Mouse (Mus musculus) kidney, adult 11 months (tissue): ENCODE measurements around the gene Kcnk3.

Experiments used
- DNase-seq: peaks from one replicate; pipeline ENCODE4 v3.0.0; 2022

Kcnk3 gene

GRCm38 (mm10) chr5:30647396-30647795, 59.4 kb downstream of the Kcnk3 start:
- DNase-seq: no peak

GRCm38 (mm10) chr5:30647815-30648560, 60.0 kb downstream of the Kcnk3 start, which contains the start of gene Slc35f6:
TSS of gene Slc35f6 (plus strand) at chr5:30647933.
- DNase-seq: peak; percentile 91

GRCm38 (mm10) chr5:30649558-30649957, 61.6 kb downstream of the Kcnk3 start:
- DNase-seq: no peak

- DNase-seq: no peak
Observed at GRCm38 (mm10) chr5:30650756-30651155, 62.8 kb downstream of the Kcnk3 start.

DNA sequence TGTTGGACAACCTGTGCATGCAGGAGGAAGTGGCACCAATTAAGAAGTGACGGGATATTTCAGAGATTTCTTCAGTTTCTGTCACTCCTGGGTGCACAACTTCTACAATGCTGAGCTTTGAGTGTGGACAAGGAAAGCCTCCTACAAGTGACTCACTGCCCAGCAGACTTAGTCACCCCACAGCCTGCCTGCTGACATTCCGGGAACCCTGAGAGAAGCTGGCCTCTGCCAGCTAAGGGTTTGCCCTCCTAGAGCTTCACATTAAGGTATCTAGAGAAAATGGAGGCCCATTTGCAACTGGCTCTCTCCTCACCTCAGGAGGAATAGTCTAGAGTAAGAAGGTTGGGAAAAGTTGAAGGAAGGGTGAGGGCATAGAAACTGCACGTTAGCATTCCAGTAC, 63.6 kb downstream of the Kcnk3 start:
- DNase-seq: no peak

DNA sequence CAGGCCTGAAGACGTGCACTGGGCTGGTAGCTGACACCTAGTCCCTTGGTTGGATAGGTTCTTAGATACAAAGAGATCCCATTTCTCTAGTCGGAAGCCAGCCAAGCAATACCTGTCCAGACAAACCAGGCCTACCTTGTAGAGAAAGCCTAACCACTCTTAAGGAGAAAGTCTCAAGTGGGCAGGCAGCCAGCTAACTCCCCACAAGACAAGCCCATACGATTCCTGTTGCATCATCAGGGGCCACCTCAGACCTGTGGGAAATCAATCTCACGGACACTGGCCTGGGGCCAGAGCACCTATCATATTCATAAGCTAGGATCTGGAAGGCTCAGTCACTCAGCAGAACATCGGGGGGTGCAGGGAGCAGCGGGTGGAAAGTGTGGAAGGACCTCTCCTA, 65.3 kb downstream of the Kcnk3 start:
- DNase-seq: no peak

DNA sequence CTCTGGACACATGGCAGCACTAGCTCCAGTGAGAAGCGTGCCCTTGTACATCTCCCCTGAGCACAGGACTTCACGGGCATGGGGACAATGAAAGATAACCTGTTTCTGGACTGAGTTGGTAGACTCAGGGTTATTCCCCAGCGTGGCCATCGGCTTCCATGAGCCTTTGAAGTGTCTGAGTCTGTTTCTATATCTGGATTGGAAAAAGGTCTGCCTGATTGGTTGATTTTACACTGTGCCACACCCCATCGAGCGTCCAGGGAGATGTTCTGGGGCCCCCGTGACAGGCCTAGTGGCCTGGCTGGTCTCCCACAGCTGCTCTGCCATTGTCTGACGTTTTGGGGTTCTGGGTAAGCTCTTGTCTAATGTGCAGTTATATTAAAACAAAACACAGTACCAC, 67.1 kb downstream of the Kcnk3 start:
- DNase-seq: no peak

- DNase-seq: no peak
Observed at GRCm38 (mm10) chr5:30655526-30656195, 67.7 kb downstream of the Kcnk3 start.

DNA sequence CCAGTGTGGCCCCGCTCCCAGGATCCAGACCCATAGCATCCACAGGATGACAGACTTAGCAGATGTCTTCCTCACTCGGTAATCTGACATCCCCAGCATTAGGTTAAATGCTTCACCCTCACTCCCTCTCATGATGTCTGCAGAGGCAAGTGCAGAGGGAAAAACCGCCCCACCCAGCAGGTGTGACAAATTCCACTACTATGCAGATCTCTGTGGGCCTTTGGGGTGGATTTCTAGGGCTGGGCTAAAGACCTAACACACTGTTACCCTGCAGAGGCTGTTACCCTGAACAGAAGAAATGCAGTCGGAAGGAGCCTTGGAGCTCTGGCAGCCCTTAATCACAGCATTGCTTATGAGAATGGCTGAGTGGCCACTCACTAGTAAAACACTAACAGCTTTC, 71.1 kb downstream of the Kcnk3 start:
- DNase-seq: no peak

DNA sequence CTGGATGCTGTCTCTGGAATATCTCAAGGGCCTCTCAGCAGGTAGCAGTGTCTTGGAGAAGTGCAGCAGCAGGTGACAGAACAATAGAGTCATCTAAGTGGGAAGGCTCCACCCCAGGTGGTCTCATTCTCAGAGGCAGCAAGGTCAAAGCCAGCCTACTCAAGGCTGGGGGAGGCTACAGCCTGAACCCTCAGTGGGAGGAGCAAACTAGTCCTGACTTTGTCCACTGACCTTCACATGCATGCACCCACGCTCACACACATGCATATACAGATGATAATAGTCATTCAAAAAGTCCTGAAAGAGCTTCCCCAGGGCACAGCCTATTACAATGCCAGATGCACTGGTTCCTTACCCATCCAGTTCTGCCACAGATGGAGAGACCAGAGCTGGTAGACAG, 72.3 kb downstream of the Kcnk3 start:
- no peak for DNase-seq

DNA sequence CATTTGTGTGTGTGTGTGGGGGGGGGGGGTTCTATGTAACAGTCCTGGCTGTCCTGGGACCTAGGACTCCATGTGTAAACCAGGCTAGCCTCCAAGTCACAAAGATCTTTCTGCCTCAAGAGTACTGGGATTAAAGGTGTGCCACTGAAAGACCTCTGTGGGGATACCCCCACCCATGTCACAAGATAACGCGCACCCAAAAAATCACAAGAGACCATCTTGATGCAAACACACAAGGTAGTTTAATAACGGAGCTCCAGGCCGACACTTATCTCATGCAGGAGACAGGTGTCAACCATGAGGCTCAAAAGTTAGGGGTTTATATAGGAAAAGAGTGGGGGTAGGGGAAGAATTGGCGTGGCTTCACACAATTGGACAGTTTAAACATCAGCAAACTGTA, 72.8 kb downstream of the Kcnk3 start:
- DNase-seq: no peak

DNA sequence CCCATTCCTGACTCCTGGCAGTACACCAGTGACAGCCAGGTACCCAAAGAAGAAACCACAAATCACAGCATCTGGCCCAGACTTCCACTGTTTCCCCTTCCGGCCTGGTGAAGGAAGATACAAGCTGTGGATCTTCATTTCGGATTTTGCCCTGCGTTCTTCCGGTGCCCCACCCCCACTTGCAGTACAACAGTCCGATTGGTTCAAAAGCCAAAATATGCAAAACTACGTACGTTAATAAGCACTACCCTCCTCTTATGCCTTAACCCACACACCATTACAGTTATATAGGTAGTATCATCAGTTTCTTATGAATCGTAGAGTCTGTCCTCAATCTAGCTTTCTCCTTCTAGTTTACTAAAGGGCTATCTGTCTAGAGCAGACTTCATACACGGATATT, 77.4 kb downstream of the Kcnk3 start:
- no peak for DNase-seq

GRCm38 (mm10) chr5:30665968-30666367, 78.0 kb downstream of the Kcnk3 start:
- DNase-seq: no peak

DNA sequence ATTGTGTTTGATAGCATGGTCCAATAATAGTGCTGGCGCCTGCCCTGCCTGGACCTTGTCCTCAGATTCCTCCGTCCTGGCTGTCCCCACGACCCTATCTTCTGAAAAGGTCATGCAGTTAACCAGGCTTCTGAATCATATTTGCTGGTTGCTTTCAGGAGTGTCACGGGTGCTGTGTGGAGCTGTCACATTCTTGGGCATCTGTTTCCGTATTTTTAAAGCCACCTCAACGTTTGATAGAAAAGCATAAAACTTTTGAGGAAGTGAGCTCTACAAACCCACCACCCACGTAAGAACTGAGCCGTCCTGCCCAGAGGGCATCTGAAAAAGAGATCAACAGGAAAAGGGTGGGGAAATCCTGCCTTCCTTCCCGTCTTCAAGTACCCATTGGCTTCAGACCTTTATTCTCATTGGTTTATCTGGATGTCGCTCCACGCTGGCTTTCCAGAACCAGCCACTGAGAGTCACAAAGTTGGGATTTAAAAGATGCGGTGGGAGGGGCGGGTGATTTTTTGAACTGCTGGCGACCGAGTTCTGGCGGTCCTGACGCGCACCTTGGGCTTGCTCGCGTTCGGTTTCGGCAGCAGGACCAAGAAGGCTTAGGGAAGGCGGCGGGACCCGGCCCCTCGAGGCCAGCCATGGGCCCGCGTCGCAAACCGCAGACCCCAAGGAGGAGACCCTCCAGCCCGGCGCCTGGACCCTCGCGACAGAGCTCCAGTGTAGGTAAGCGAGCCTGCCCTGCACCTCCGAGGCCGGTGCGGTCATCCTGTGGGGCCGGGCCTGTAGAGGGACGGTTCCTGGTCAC, 78.6 kb downstream of the Kcnk3 start, which contains the start of gene Cenpa:
Gene Cenpa, plus strand, starts transcription at position 387 of the 805 bp plus-strand sequence.
- DNase-seq: peak; percentile 95

- no peak for DNase-seq
Observed at GRCm38 (mm10) chr5:30667215-30667614, 79.2 kb downstream of the Kcnk3 start.

DNA sequence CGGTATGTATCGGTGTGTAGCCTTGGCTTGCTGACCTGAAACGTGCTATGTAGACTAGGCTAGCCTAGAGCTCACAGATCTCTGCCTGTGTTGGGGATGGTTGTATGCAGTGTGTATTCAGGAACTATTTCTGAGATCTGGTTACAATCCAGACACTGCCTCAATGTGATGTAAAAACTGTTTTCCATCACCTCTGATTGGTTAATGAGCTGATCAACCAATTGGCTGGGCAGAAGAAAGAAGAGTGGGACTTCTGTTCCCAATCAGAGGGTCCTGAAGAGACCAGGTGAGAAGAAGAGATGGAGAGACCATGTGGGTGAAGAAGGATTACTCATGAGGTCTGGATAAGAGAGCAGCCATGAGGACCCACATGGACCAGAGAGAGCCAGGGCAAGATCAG, 79.7 kb downstream of the Kcnk3 start:
- no peak for DNase-seq

GRCm38 (mm10) chr5:30668637-30669495, 80.9 kb downstream of the Kcnk3 start:
- DNase-seq: no peak

DNA sequence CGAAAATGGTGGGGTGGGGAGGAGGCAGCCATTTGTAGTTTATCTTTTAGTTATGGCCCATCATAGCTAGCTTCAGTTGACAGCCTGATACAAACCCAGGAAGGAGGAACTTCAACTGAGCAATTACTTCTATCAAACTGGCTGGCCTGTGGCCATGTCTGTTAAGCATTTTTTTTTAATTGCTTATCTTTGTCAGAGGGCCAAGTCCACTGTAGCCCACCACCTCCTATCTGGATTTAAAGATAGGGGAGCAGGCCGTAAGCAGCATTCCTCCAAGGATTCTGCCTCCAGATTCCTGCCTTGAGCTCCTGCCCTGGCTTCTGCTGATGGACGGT, 81.5 kb downstream of the Kcnk3 start:
- no peak for DNase-seq

DNA sequence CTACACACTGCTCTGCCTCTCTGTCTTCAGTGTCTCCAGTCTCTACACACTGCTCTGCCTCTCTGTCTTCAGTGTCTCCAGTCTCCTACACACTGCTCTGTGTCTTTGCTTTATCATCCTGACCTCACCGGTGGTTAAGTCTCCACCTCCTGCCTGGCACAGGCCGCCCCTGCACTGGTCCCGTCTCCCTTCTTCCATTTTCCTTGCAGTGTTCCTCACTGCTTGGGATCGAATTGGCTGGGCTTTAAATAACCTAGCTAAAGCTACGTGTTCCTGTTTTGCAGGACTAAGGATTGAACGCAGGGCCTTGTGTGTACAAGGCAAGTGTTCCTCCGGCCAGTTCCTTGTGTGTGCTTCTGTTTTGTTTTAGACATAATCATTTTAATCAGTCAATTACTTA, 82.1 kb downstream of the Kcnk3 start:
- DNase-seq: no peak

DNA sequence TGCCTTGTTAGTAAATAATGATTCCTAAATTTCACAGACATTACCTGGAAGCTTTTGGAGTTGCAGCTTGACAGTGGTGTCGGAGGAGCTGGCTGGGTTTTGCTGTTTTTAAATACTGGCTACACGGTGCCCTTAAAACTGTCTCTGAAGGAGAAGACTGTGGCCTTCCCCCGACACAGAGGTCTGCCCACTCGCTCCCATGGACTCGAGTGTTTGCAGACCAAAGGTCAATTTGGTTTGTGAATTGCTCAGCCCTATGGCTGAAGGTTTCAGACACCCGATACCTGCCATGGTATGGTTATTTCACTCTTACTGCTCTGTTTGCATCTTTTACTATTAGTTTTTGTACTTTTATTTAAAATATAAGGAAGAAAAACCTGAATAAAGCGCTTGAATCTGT, 86.0 kb downstream of the Kcnk3 start:
- no peak for DNase-seq
